Mouse (Mus musculus): ENCODE results near the gene Invs. TPM values are rescaled to one million over a fixed set of nuclear protein-coding genes. Genes with fewer than 3 reads are reported as not detected.

Invs gene
- polyA plus RNA-seq, 1 experiment from 2014 or later: 12.4 TPM

DNA sequence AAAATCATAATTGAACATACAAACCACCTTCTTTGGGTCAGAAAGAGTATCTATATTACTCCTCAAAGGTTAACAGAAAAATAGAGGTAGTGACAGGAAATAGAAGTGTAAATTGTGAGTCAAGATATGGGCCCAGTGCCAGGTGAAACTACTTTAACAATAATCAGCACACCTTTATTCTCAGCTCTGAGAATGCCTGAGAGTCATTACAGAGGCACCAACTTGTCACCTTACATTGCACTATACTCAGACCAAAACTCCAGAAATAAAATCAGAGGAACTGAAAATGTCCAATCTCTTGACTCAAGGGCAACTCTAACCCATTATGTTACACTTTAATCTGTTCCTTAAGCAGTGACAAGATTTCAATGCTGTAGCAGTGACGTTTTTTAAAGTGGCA, 11.4 kb upstream of the Invs start:
- H3K9me3 ChIP-seq (ENCODE audit: control insufficient read depth, low read depth, low read length): no peaks in the 10 kb centered on the region
- H3K4me3 ChIP-seq (ENCODE audit: low read depth, low read length): no peak overlapping the region
- no peak for ATAC-seq (ENCODE audit: insufficient number of reproducible peaks, insufficient read depth, low FRiP score, low read depth)
- H3K27ac ChIP-seq (ENCODE audit: low read length): no peak overlapping the region
- H3K4me2 ChIP-seq (replicated peaks; ENCODE audit: low read depth, low read length): no peak overlapping the region
- no peaks in the 10 kb centered on the region for H3K36me3 ChIP-seq (ENCODE audit: control insufficient read depth, insufficient read depth, low read length)
- WGBS: 73% methylated on average over 1 of the region's 1 CpGs
- no peaks in the 10 kb centered on the region for H3K27me3 ChIP-seq (ENCODE audit: control insufficient read depth, insufficient read depth, low read length)
- H3K9ac ChIP-seq (replicated peaks; ENCODE audit: low read depth, low read length): no peak overlapping the region
- H3K4me1 ChIP-seq (ENCODE audit: control insufficient read depth, insufficient read depth, low read length): no peaks in the 10 kb centered on the region

DNA sequence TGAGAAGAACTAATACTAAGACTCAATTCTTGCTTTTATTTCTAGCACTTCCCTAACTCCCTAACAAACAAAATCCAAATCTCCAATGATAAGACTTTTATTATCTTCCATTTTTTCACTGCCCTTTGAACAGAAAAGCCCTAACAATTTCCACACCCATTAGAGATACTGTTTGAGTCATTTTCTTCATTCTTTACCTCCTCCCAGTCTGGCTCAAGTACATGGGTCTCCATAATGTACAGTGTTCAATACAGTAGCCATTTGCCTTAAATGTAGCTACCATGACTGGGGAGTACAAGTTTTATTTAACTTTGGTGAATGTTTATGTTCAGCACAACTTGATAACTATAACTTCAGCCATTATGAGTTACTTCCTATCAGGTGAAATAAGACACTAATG, 9.0 kb upstream of the Invs start:
- no peak for ATAC-seq (ENCODE audit: insufficient number of reproducible peaks, insufficient read depth, low FRiP score, low read depth)
- no peak overlapping the region for H3K4me2 ChIP-seq (replicated peaks; ENCODE audit: low read depth, low read length)
- H3K27ac ChIP-seq (ENCODE audit: low read length): no peak overlapping the region
- H3K4me3 ChIP-seq (ENCODE audit: low read depth, low read length): no peak overlapping the region
- no peaks in the 10 kb centered on the region for H3K9me3 ChIP-seq (ENCODE audit: control insufficient read depth, low read depth, low read length)
- H3K9ac ChIP-seq (replicated peaks; ENCODE audit: low read depth, low read length): no peak overlapping the region
- no peaks in the 10 kb centered on the region for H3K4me1 ChIP-seq (ENCODE audit: control insufficient read depth, insufficient read depth, low read length)
- no peaks in the 10 kb centered on the region for H3K27me3 ChIP-seq (ENCODE audit: control insufficient read depth, insufficient read depth, low read length)
- no peaks in the 10 kb centered on the region for H3K36me3 ChIP-seq (ENCODE audit: control insufficient read depth, insufficient read depth, low read length)

DNA sequence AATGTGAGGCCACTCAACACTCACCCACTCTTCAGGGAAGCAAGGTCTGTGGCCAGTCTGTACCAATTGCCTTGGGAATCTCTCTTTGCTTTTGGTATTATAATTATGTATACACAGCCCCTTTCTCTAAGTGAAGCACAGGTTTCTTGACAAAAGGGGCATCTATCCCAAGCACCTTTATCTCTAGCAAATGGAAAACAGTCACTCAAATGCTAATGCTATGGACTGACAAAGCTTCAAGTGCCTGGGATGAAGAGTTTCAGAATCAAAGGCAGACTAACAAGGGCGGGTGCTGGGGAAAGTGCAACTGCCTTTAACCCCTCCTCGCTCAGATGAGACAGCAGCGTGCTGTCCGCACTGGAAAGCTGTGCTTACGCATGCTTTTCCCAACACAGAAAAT, 7.7 kb upstream of the Invs start:
- Histone ChIP-seq H3K27ac (ENCODE audit: low read length) (no peak overlapping the region), H3K36me3 (ENCODE audit: control insufficient read depth, insufficient read depth, low read length) (no peaks in the 10 kb centered on the region), H3K4me1 (ENCODE audit: control insufficient read depth, insufficient read depth, low read length) (no peaks in the 10 kb centered on the region), H3K4me2 (replicated peaks; ENCODE audit: low read depth, low read length) (no peak overlapping the region), H3K27me3 (ENCODE audit: control insufficient read depth, insufficient read depth, low read length) (no peaks in the 10 kb centered on the region), H3K9ac (replicated peaks; ENCODE audit: low read depth, low read length) (no peak overlapping the region), H3K4me3 (ENCODE audit: low read depth, low read length) (no peak overlapping the region), H3K9me3 (ENCODE audit: control insufficient read depth, low read depth, low read length) (no peaks in the 10 kb centered on the region)
- no peak for ATAC-seq (ENCODE audit: insufficient number of reproducible peaks, insufficient read depth, low FRiP score, low read depth)
- WGBS: 59% methylated on average over 5 of the region's 5 CpGs

DNA sequence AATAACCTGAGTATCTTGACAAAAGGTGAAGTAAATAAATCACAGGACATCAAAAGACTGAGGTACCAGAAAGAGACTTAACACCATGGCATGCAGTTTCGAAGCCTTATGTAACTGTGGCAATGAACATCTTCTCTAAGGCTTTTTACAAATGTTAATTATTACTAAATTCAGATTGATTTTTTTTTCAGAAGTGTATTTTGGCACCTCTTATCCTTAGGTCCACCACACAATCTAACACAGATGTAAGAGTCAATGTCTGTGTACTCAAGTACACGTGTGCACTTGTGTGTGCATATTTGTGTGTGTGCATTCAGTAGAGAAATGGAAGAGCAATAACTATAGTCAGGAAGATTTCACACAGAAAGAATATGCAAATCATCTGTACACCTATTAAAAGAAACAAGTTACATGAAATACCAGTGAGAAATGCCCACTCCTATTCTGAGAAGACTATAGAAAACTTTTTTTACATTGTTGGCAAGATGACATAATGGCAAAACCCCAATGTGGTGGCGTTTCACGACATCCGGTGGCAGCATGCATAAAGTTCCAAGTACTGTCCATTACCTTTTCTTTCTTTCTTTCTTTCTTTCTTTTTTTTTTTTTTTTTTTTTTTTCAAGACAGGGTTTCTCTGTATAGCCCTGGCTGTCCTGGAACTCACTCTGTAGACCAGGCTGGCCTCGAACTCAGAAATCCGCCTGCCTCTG, 6.3 kb upstream of the Invs start:
- no peak overlapping the region for H3K4me2 ChIP-seq (replicated peaks; ENCODE audit: low read depth, low read length)
- H3K4me3 ChIP-seq (ENCODE audit: low read depth, low read length): no peak overlapping the region
- no peak overlapping the region for H3K27ac ChIP-seq (ENCODE audit: low read length)
- peaks cover under 1% of the 10 kb centered on the region; the same call in 1 of the 2 replicates for H3K4me1 ChIP-seq (ENCODE audit: control insufficient read depth, insufficient read depth, low read length)
- 93% methylated on average over 7 of the region's 7 CpGs for WGBS
- H3K36me3 ChIP-seq (ENCODE audit: control insufficient read depth, insufficient read depth, low read length): no peaks in the 10 kb centered on the region
- H3K9ac ChIP-seq (replicated peaks; ENCODE audit: low read depth, low read length): no peak overlapping the region
- no peak for ATAC-seq (ENCODE audit: insufficient number of reproducible peaks, insufficient read depth, low FRiP score, low read depth)
- no peaks in the 10 kb centered on the region for H3K27me3 ChIP-seq (ENCODE audit: control insufficient read depth, insufficient read depth, low read length)
- no peaks in the 10 kb centered on the region for H3K9me3 ChIP-seq (ENCODE audit: control insufficient read depth, low read depth, low read length)

DNA sequence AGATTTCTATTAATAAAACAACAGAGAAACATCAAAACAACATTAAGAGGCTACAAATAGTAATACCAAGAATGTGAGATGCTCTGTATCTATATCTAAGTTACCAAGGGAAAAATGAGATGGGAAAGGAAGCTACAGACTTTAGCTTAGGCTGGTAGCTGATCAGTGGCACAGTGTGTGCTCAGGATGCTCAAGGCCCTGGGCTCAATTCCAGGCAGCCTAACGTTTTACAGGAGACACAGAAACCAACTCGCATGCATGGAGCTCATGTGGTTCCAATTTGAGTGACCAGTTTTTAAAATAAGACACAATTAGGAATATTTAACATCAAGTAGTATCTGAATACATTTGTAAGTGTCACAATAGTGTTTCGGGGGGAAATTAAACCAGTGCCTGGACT, 3.8 kb upstream of the Invs start:
- ATAC-seq (ENCODE audit: insufficient number of reproducible peaks, insufficient read depth, low FRiP score, low read depth): no peak
- H3K4me3 ChIP-seq (ENCODE audit: low read depth, low read length): no peak overlapping the region
- H3K36me3 ChIP-seq (ENCODE audit: control insufficient read depth, insufficient read depth, low read length): no peaks in the 10 kb centered on the region

DNA sequence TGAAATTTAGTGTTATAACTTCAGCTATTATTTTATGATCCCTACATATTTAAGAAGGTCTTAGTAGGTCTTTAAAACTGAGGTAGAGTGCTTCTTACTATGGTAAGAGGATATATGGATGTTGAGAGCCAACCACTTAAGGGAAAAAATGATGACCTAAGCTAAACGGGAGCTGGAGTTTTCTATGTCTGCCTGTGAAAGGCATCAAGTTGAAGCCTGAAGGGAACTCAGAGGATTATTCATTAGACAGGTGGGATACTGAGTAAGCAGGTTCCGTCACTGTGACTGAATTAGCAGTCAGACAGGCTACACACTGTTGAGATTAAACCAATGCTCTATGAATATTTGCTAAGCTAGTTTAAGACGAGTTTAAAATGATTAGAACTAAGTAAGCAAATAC, 2.5 kb upstream of the Invs start:
- no peak overlapping the region for H3K4me3 ChIP-seq (ENCODE audit: low read depth, low read length)
- 74% methylated on average over 3 of the region's 3 CpGs for WGBS
- H3K4me2 ChIP-seq (replicated peaks; ENCODE audit: low read depth, low read length): no peak overlapping the region
- no peaks in the 10 kb centered on the region for H3K9me3 ChIP-seq (ENCODE audit: control insufficient read depth, low read depth, low read length)
- no peaks in the 10 kb centered on the region for H3K27me3 ChIP-seq (ENCODE audit: control insufficient read depth, insufficient read depth, low read length)
- ATAC-seq (ENCODE audit: insufficient number of reproducible peaks, insufficient read depth, low FRiP score, low read depth): no peak
- no peak overlapping the region for H3K9ac ChIP-seq (replicated peaks; ENCODE audit: low read depth, low read length)
- H3K27ac ChIP-seq (ENCODE audit: low read length): no peak overlapping the region
- peaks cover 5% of the 10 kb centered on the region; the same call in 1 of the 2 replicates for H3K4me1 ChIP-seq (ENCODE audit: control insufficient read depth, insufficient read depth, low read length)
- no peaks in the 10 kb centered on the region for H3K36me3 ChIP-seq (ENCODE audit: control insufficient read depth, insufficient read depth, low read length)

More for the DNA sequence above, 3.8 kb upstream of the Invs start:
- no peak overlapping the region for H3K9ac ChIP-seq (replicated peaks; ENCODE audit: low read depth, low read length)
- no peak overlapping the region for H3K27ac ChIP-seq (ENCODE audit: low read length)
- no peaks in the 10 kb centered on the region for H3K27me3 ChIP-seq (ENCODE audit: control insufficient read depth, insufficient read depth, low read length)
- WGBS: 84% methylated on average over 3 of the region's 3 CpGs
- H3K4me2 ChIP-seq (replicated peaks; ENCODE audit: low read depth, low read length): no peak overlapping the region
- no peaks in the 10 kb centered on the region for H3K9me3 ChIP-seq (ENCODE audit: control insufficient read depth, low read depth, low read length)
- H3K4me1 ChIP-seq (ENCODE audit: control insufficient read depth, insufficient read depth, low read length): peaks cover 5% of the 10 kb centered on the region; the same call in 1 of the 2 replicates

DNA sequence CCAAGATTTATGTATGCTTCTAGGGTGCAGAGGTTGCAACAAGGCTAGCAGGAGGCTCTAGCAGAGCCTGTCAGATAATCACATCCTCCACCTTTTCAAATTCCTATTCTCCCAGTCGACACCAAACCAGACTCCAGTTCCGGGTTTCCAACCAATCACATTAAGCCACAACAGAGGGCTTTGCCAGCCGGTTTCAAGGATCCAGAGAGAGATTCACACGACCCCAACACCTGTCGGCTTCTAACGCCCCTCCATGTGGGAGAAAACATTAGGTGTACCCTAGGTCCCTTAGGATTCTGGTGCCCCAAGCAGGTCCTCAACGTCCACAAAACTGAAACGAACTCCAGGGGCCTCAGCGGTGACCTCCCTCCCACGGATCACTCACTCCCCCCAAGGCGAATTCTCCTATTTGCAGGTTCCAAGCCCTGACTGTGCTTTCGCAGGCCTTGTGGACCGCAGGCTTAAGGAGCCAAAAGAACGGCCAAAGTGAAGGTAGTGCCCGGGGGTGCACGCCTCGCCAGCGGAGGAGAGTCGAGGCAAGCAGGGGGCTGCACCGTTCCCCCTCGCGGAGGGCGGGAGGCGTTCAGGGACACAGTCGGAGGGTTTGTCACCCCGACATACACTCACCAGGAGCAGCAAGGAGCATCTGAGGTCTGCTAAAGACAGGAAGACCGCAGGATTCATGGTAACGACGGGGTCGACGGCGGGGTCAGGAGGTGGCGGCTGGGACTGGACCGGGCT, 633 bp upstream of the Invs start:
- no peaks in the 10 kb centered on the region for H3K27me3 ChIP-seq (ENCODE audit: control insufficient read depth, insufficient read depth, low read length)
- peak overlapping the region; percentile 75 for H3K4me2 ChIP-seq (replicated peaks; ENCODE audit: low read depth, low read length)
- peak overlapping the region; percentile 52; the same call in 1 of the 2 replicates for H3K27ac ChIP-seq (ENCODE audit: low read length)
- H3K9ac ChIP-seq (replicated peaks; ENCODE audit: low read depth, low read length): peak overlapping the region; percentile 79
- no peak; the same call in 1 of the 2 replicates for ATAC-seq (ENCODE audit: insufficient number of reproducible peaks, insufficient read depth, low FRiP score, low read depth)
- H3K4me3 ChIP-seq (ENCODE audit: low read depth, low read length): peak overlapping the region; percentile 96
- H3K36me3 ChIP-seq (ENCODE audit: control insufficient read depth, insufficient read depth, low read length): no peaks in the 10 kb centered on the region
- WGBS: under 1% methylated on average over 34 of the region's 34 CpGs
- H3K4me1 ChIP-seq (ENCODE audit: control insufficient read depth, insufficient read depth, low read length): peaks cover 5% of the 10 kb centered on the region; the same call in 1 of the 2 replicates
- no peaks in the 10 kb centered on the region for H3K9me3 ChIP-seq (ENCODE audit: control insufficient read depth, low read depth, low read length)

DNA sequence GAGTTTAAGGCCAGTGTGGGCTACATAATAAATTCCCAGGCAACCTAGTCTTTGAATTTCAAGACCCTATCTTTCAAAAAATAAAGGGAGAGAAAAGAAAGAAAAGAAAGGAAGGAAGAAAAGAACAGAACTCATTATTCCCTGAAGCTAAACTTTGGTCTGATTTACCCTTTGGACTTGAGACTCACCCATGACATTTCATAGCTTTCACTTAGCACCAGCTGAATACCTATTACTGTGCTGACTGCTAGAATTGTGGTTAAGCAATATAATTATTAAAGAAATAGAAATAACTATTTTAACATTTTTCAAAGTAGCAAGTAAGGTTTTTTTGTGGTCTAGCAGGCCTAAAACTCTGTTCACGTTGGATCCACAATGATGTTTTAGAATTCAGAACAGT, 1.6 kb downstream of the Invs start:
- 94% methylated on average over 1 of the region's 1 CpGs for WGBS
- ATAC-seq (ENCODE audit: insufficient number of reproducible peaks, insufficient read depth, low FRiP score, low read depth): no peak

More for the DNA sequence above, 1.6 kb downstream of the Invs start:
- no peak overlapping the region for H3K4me2 ChIP-seq (replicated peaks; ENCODE audit: low read depth, low read length)
- H3K4me1 ChIP-seq (ENCODE audit: control insufficient read depth, insufficient read depth, low read length): peaks cover 5% of the 10 kb centered on the region; the same call in 1 of the 2 replicates
- 0 out of 2 replicates have a peak, but pooled peaks cover 3% of the 10 kb centered on the region for H3K36me3 ChIP-seq (ENCODE audit: control insufficient read depth, insufficient read depth, low read length)
- no peak overlapping the region for H3K9ac ChIP-seq (replicated peaks; ENCODE audit: low read depth, low read length)
- no peaks in the 10 kb centered on the region for H3K27me3 ChIP-seq (ENCODE audit: control insufficient read depth, insufficient read depth, low read length)
- H3K9me3 ChIP-seq (ENCODE audit: control insufficient read depth, low read depth, low read length): no peaks in the 10 kb centered on the region
- H3K4me3 ChIP-seq (ENCODE audit: low read depth, low read length): no peak overlapping the region
- no peak overlapping the region for H3K27ac ChIP-seq (ENCODE audit: low read length)

Data from stomach, embryonic 14.5 days (tissue).